Mouse (Mus musculus) left cerebral cortex, adult 18-20 months (tissue): ENCODE results near the gene Efcab6. TPM values are rescaled to one million over a fixed set of nuclear protein-coding genes. Genes with fewer than 3 reads are reported as not detected.

Source experiments
- DNase-seq, 2 experiments: peaks; one replicate each; pipeline ENCODE4 v3.0.0; 2021 to 2022; ENCODE audit warnings: low spot score in 2 of 2, mixed read lengths in 1 of 2
- total RNA-seq, 2 experiments: library from RNA; stranded (reverse); gene quantifications; 2 replicates each; pipeline ENCODE4 v1.2.3; 2021

Gene Efcab6
- total RNA-seq, 2 experiments from 2014 or later = 12.3 to 14.1 TPM

DNA sequence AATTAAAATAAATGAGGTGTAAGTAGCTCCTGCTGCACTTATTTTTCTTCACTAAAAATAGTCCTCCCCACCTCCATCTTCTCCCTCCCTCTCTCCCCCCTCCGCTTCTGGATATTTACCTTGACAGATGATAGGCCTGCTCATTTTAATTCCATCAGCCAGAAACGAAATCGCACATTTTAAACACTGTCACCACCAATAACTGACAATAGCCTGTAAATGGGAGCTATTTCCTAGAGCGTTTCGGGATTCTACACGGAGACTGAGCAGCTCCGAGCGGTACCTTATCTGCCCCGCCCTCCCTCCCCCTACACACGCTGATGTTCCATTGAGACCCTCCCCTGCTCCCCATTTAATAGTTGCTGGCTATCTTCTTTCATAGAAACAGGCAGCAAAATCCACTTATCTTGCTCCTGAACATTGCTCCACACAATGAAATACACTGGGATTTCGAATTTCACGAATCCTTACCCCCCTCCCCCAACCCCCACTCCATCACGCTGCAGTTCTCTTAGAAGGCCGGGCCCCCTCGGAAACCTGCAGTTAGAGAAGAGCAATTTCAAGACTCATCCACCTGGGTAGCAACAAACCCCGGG is 4.4 kb upstream of the Efcab6 start:
- DNase-seq = no peak

- no peak for DNase-seq
These were observed 522 bp upstream of the Efcab6 start for GRCm38 (mm10) chr15:84065701-84066100.

DNA sequence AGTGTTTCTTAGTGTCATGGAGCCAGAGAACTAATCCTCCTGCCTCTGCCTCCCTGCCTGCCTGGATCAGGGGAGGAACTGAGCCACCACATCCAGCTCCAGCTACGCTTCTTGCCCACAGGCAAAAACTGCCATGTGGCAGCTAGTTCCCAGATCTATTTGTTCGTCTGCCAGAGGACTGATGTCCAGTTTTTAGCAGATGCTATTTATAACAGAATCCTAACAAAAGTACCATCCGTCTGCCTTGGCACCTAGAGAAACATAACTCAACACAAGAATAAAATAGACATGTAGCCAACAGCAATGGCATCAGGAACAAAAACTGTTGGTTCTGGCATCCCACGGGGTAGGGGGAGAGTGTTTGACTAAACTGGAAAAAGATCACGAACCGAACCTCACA is 6.3 kb downstream of the Efcab6 start:
- DNase-seq = no peak

DNA sequence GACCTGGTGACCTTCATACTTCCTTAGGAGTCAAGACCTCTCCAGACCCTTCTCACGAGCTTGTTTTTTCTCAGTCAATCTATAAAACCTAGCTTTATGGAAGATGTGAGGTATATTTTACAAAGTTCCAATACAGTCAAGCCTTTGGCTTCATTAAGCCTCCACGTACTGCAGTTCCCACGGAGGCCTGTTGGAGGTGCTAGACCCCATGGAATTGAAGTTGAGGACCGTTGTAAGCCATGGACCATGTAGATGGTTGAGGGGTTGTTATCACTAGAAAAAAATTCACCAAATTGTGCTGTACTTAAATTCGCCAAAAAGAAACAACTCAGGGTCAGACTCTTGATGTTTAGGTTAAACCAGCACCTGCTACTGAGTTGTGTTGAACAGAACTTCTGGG is 9.1 kb downstream of the Efcab6 start:
- DNase-seq = no peak

- DNase-seq = peak; percentile 89 to 90
These were observed 11.3 kb downstream of the Efcab6 start for GRCm38 (mm10) chr15:84053859-84054258.

GRCm38 (mm10) chr15:84053240-84053639 is 11.9 kb downstream of the Efcab6 start:
- no peak for DNase-seq

DNA sequence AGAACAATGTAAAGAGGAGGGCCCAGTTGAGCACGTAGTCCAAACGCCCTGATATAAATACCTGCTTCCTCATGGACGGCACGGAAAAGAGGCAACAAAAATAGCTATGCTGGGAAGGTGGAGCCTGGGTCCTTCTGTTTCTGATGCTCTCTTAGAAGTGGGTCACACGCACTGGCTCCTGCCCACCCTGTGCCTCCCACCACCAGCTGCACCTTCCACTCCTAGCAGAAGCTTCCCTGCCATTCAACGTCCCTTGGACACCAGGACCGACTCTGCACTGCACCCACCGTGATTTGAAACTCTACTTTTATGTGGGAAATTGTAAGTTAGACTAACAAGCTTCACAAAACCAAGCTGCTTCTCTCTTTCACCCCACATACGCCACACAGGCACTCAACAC is 12.8 kb downstream of the Efcab6 start:
- DNase-seq = no peak

- DNase-seq = no peak
These were observed 15.6 kb downstream of the Efcab6 start for GRCm38 (mm10) chr15:84049570-84049969.

GRCm38 (mm10) chr15:84045562-84045961 is 19.6 kb downstream of the Efcab6 start:
- DNase-seq = no peak

GRCm38 (mm10) chr15:84037067-84037466 is 28.1 kb downstream of the Efcab6 start:
- no peak for DNase-seq

DNA sequence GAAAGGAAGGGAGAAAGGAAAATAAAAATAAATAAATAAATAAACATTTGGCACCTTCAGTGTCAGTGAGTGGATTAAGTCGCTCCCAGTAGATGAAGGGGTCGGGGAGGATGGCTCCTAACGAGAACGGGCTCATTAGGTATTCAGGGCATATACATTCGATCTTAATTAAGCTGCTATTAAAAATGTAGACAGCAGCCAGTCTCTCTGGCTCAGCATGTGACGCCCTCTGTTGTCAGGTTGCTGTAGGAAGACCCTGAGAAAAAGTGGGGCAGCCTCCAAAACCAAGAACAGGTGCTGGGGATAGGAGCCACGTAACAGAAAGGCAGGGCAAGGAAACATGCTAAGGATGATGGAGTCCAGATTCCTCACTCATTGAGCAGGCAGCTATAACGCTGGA is 39.5 kb downstream of the Efcab6 start:
- DNase-seq = no peak

DNA sequence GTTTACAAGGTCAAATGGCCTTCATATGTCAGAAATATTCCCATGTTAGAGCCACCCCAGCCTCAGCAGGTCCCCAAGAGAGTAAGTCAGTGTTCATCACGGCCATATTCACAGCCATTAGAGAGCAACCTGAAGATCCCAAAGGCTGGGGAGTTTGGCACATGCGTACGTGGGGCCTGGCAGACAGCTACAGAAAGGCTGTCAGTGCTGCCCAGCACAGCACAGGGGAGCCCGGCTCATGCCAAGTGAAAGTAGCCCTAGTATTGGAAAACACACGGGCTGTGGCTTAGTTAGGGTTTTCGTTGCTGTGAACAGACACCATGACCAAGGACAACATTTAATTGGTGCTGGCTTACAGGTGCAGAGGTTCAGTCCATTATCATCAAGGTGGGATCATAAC is 40.3 kb downstream of the Efcab6 start:
- no peak for DNase-seq

DNA sequence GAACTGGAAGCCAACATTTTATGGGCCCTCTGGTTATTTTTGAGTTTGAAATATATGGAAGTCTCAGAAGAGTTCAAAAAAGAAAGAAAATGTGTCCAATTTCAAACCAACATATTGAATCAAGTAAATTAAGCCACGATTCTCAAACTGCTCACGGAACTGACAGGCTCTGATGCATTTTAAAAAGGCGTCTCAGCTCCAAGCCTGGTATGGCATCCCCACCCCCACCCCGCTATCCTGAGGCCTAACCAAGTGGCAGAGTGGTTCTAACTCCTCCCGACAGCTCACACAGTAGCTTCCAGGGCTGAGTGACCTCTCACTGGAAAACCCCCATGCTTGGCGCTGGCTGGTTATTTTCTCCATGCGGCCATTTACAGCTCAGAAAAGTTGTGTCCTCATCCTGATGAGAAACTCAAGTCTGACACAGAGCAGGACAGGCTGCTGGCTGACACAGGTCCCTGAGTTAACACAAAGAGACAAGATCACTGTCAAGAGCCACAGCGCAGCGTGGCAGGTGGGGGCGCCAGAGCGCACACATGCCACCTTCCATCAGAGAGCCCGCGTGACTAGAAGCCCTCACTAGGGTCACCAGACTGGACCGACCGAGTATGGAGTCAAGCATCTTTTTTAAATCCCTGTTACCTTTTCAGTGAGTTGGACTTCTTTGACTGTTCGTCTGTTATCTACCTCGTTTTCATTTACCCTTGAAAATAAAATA is 55.7 kb downstream of the Efcab6 start:
- DNase-seq = no peak

- no peak for DNase-seq
These were observed 60.9 kb downstream of the Efcab6 start for GRCm38 (mm10) chr15:84004306-84004705.

- DNase-seq = no peak
These were observed 66.1 kb downstream of the Efcab6 start for GRCm38 (mm10) chr15:83999071-83999470.

GRCm38 (mm10) chr15:83998586-83998985 is 66.6 kb downstream of the Efcab6 start:
- no peak for DNase-seq

GRCm38 (mm10) chr15:83998115-83998514 is 67.1 kb downstream of the Efcab6 start:
- DNase-seq = peak; percentile 53 to 76

DNA sequence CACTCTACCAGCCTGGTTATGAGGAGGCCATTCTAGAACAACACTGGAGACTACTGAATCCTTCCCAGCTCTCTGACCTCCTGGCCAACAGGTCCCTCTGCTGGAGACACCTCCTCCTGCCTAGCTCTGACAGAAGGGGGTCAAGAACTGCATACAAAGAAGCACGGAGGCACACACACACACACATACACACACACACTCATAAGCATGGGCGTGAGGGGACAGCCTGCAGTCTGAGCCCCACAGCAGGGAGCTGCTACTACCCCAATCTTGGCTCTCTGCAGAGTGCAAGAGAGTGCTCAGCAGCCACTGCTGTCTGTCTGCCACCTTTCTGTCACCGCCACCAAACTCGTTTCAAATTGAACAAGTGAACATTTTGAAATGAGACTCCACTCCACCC is 67.6 kb downstream of the Efcab6 start:
- peak in 1 of 2 experiments; percentile 26 for DNase-seq

DNA sequence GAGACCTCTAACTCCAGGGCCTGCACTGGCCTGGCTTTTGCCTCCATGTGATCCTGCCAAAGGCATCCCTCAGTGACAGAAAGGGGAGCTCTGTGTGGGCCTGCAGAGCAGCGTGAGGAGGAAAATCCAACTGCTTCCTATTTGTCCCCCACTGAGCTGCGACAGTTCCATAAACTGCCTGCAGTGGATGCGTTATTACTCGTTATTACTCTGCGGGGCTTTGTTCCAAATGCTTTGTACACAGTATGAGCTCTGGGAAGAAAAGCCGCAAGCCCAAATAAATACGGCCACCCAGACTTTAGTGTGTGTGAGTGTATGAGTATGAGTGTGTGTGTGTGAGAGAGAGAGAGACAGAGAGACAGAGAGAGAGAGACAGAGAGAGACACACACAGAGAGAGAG is 68.3 kb downstream of the Efcab6 start:
- no peak for DNase-seq

- peak; percentile 25 to 48 for DNase-seq
These were observed 73.0 kb downstream of the Efcab6 start for GRCm38 (mm10) chr15:83992191-83992590.

- no peak for DNase-seq
These were observed 73.7 kb downstream of the Efcab6 start for GRCm38 (mm10) chr15:83991461-83991860.

DNA sequence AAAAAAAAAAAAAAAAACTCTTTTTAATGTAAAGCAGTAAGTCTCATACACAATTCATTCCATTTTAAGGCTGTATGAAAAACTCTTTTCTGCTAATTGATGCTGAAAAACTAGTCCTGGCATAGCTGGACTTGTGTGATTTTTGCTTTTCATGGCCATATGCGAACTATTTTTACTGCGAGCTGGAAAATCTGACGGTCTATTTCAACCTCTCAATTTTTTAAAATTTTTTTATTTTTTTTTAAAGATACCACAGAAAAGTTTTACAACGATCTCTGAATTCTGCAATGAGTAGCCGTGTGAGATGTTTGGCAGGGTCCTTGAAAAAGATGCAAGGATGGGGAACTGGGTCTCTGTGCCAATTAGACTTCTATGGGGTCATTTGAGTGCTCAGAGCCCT is 75.9 kb downstream of the Efcab6 start:
- no peak for DNase-seq

DNA sequence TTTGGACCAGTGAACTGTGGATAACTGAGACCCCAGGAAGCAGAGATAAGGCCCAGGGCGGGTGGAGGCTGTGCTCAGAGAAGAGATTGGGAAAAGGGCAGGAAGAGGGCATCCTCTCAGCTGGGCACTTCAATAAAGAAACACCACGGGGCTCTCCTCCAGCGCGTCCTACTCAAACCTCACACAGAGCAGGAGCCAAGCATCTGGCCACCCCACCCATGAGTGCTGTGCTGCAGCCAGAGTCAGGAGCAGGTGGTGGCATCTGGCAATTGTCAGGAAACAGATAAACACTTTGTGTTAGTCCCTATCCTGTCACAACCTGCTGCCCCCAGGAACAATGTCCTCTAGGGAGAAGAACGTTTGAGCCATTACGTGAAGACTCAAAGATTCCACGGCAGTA is 77.1 kb downstream of the Efcab6 start:
- DNase-seq = no peak
